Mouse (Mus musculus): ENCODE results near the gene Arel1.

DNA sequence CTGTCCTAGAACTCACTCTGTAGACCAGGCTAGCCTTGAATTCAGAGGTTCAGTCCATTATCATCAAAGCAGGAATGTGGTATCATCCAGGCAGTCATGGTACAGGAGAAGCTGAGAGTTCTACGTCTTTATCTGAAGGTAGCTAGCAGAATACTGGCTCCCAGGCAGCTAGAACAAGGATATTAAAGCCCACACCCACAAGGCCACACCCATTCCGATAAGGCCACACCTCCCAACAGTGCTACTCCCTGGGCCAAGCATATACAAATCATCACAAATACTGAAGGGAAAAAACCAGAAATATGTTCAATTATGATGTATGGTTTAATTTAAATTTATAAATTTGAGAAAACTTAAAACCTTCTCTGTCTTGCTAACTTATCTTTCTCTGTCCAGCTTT lies 41.5 kb upstream of the Arel1 start:
- no peak for TF ChIP-seq CTCF (IDR thresholded peaks at IDR 0.05; ENCODE audit: low read depth)
- no peak for TF ChIP-seq EP300 (IDR thresholded peaks at IDR 0.05; ENCODE audit: low read depth)
